Mouse (Mus musculus) hindbrain, postnatal 0 days (tissue): ENCODE results near the gene Clic1. TPM values are rescaled to one million over a fixed set of nuclear protein-coding genes. Genes with fewer than 3 reads are reported as not detected.

Experiments used
- ATAC-seq: fragments of 200-750 bp; cut with Nextera tagmentation; 2 replicates; pipeline ENCODE4 v1.8.0; 2017; ENCODE audit warnings: mild to moderate bottlenecking, moderate TSS enrichment, moderate library complexity
- DNase-seq: peaks from one replicate; pipeline ENCODE4 v3.0.0-alpha.2; 2015; ENCODE audit warnings: low spot score
- H3K27ac ChIP-seq: fragments of 300-500 bp; sonication (generic); 2 replicates; pipeline ENCODE4 v1.5.1; 2014; ENCODE audit warnings: mild to moderate bottlenecking
- H3K27me3 ChIP-seq: fragments of 300-500 bp; sonication (generic); 2 replicates; pipeline ENCODE4 v1.6.1; 2014; ENCODE audit warnings: low read length, mixed read lengths; ENCODE audit not compliant: insufficient read depth
- H3K36me3 ChIP-seq: fragments of 300-500 bp; sonication (generic); 2 replicates; pipeline ENCODE4 v1.6.1; 2014; ENCODE audit warnings: low read length, mixed read lengths; ENCODE audit not compliant: insufficient read depth
- H3K4me1 ChIP-seq: fragments of 300-500 bp; sonication (generic); 2 replicates; pipeline ENCODE4 v1.6.1; 2014; ENCODE audit warnings: antibody characterized with exemption, low read length, mixed read lengths; ENCODE audit not compliant: insufficient read depth
- H3K4me2 ChIP-seq: fragments of 300-500 bp; sonication (generic); 2 replicates; pipeline ENCODE4 v1.6.1; 2014; ENCODE audit warnings: low read depth, mild to moderate bottlenecking, low read length, moderate library complexity, mixed read lengths
- H3K4me3 ChIP-seq: fragments of 300-500 bp; sonication (generic); 2 replicates; pipeline ENCODE4 v1.5.1; 2014; ENCODE audit warnings: low read length
- H3K9ac ChIP-seq: fragments of 300-500 bp; sonication (generic); replicated peaks from 2 replicates; pipeline ENCODE4 v1.6.1; 2014; ENCODE audit warnings: mild to moderate bottlenecking, low read length, moderate library complexity, mixed read lengths
- H3K9me3 ChIP-seq: fragments of 300-500 bp; sonication (generic); 2 replicates; pipeline ENCODE4 v1.6.1; 2016; ENCODE audit warnings: low read length, mixed read lengths
- CTCF ChIP-seq: IDR thresholded peaks from 2 replicates; pipeline ENCODE4 v1.5.1; 2016; ENCODE audit warnings: antibody characterized with exemption, control low read depth, low read depth
- WGBS: fragments of 180-500 bp; shearing (Covaris S2); extraction: QIAGEN DNeasy Blood & Tissue Kit; methylation state at CpG from one replicate; pipeline ENCODE4 v1.1.7; 2014; 5-methylcytosine and 5-hydroxymethylcytosine counted together
- polyA plus RNA-seq: library from polyadenylated mRNA; unstranded; fragments of >200 nt; fragmentation: Nextera tagmentation; extraction: Ambion mirVana; gene quantifications from 2 replicates; pipeline ENCODE4 v1.2.1, GENCODE M21; 2015
- total RNA-seq: library from RNA; depleted of rRNA; stranded (reverse); fragments of >200 nt; gene quantifications from 2 replicates; pipeline ENCODE4 v1.2.3, GENCODE M21; 2014

Clic1 gene
- total and polyA plus RNA-seq, 2 experiments from 2014 or later = 59.5 to 81.9 TPM

- ATAC-seq (no peak), DNase-seq (no peak)
- no peaks in the 10 kb centered on the region for H3K9me3 ChIP-seq
- 84% methylated on average over 8 of the region's 8 CpGs for WGBS
- peaks cover 5% of the 10 kb centered on the region; the same call in 1 of the 2 replicates for H3K36me3 ChIP-seq
- no peak overlapping the region for H3K27ac ChIP-seq
- no peak overlapping the region for H3K9ac ChIP-seq
- H3K4me3 ChIP-seq = no peak overlapping the region
- peaks cover 6% of the 10 kb centered on the region for H3K4me1 ChIP-seq
- no peak for TF ChIP-seq CTCF
- H3K27me3 ChIP-seq = no peaks in the 10 kb centered on the region
- no peak overlapping the region for H3K4me2 ChIP-seq
Observed at GRCm38 (mm10) chr17:35020551-35020950, 29.2 kb upstream of the Clic1 start.

DNA sequence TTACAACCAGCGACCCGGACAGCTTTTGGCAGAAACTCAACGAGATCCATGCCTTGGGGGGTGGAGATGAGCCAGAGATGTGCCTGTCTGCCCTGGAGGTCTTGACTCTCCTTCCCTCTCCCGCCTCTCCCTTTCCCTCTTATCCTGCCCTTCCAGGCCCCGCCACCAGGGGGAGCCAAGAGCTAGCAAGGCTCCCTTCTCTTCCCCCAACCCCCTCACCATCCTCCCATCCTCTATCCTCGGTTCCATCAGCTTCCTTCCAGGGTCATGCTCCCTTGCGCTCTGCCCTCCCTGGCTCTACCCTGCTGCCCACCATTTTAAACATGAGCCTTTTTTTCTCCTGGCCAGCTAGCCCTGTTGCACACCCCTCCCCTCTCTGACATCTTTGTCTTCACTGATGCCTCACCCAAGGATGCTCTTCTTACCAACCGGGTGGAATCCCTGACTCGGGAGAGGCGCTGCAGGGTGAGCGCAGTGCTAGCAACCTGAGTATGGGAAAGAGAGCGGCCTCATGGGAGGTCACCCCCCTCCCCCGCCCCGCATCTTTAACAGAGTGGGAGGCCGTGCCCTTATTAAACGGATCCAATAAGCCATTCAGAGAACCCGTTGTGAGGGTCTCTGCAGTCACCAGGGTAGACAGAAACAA, 28.5 kb upstream of the Clic1 start:
- ATAC-seq = peak; percentile 75
- Histone ChIP-seq H3K4me1 (peaks cover 6% of the 10 kb centered on the region), H3K27me3 (no peaks in the 10 kb centered on the region), H3K9ac (no peak overlapping the region), H3K4me2 (0 out of 2 replicates have a peak overlapping the region, but pooled peaks have one; percentile 17), H3K9me3 (no peaks in the 10 kb centered on the region), H3K4me3 (no peak overlapping the region), H3K36me3 (no peaks in the 10 kb centered on the region), H3K27ac (no peak overlapping the region)
- DNase-seq = peak; percentile 81
- WGBS = 6% methylated on average over 17 of the region's 17 CpGs
- TF ChIP-seq CTCF = peak; percentile 98

DNA sequence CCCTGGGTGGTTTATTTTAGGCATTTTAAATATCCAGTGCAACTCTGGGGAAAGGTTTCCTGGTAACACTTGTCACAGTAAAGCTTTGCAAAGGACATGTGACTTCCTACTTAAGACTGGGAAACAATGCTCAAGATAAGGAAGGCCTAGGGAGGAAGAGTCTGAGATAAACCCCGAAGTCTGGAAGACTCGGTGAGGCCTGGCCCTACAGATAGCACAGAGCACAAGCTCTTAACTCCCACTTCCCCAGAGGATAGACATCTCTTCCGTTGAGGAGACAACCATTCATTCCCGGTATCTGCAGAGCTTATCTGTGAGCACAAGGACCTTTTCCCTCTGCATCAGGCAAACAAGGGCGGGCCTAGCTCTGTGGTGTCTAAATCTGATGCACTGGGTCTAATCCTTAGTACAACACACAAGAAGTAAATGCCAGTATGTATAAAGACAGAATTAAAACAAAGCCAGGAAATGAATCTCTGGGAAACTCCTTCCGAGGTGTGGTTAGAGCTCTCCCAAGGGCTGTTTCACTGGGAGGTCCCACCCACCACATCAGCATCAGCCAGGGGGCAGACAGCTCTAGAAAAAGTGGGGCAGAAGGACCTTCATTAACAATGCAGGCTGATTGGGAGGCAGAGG, 27.8 kb upstream of the Clic1 start:
- no peak for ATAC-seq

GRCm38 (mm10) chr17:35022541-35023060, 27.2 kb upstream of the Clic1 start:
- Histone ChIP-seq H3K27ac (no peak overlapping the region), H3K36me3 (no peaks in the 10 kb centered on the region), H3K9me3 (no peaks in the 10 kb centered on the region), H3K9ac (no peak overlapping the region), H3K4me3 (no peak overlapping the region), H3K4me2 (no peak overlapping the region), H3K4me1 (peaks cover 6% of the 10 kb centered on the region), H3K27me3 (no peaks in the 10 kb centered on the region)
- 95% methylated on average over 8 of the region's 8 CpGs for WGBS
- no peak for DNase-seq
- ATAC-seq = no peak
- no peak for TF ChIP-seq CTCF

More for the DNA sequence above, 27.8 kb upstream of the Clic1 start:
- DNase-seq = no peak
- Histone ChIP-seq H3K4me2 (no peak overlapping the region), H3K36me3 (no peaks in the 10 kb centered on the region), H3K9ac (no peak overlapping the region), H3K4me3 (no peak overlapping the region), H3K9me3 (no peaks in the 10 kb centered on the region), H3K27ac (no peak overlapping the region), H3K4me1 (peaks cover 6% of the 10 kb centered on the region), H3K27me3 (no peaks in the 10 kb centered on the region)
- 63% methylated on average over 6 of the region's 6 CpGs for WGBS
- no peak for TF ChIP-seq CTCF

- no peak overlapping the region for H3K27ac ChIP-seq
- DNase-seq (no peak), ATAC-seq (no peak)
- H3K4me2 ChIP-seq = no peak overlapping the region
- peaks cover 6% of the 10 kb centered on the region for H3K4me1 ChIP-seq
- WGBS = 85% methylated on average over 5 of the region's 5 CpGs
- TF ChIP-seq CTCF = no peak
- no peak overlapping the region for H3K9ac ChIP-seq
- H3K36me3 ChIP-seq = no peaks in the 10 kb centered on the region
- no peaks in the 10 kb centered on the region for H3K27me3 ChIP-seq
- no peaks in the 10 kb centered on the region for H3K9me3 ChIP-seq
- H3K4me3 ChIP-seq = no peak overlapping the region
Observed at GRCm38 (mm10) chr17:35023221-35023620, 26.5 kb upstream of the Clic1 start.

DNA sequence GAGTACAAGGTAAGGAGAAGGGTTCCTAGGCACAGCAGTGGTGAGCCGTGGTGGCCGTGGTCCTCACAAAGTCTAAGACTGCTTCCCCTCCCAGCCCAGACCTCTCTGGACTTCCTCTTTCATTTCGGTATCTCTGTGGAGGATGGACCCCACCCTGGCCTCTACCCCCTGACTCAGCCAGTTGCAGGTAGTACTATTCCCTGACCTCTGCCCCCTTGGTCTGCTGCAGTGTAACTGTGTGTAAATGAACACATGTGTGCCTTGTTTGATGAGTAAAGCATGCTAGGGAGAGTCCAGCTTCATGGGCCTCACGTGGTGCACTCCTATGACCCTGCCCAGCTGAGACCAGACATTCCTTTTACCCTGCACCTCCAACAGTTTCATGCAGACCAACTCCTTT, 26.0 kb upstream of the Clic1 start:
- H3K4me3 ChIP-seq = no peak overlapping the region
- peaks cover 6% of the 10 kb centered on the region for H3K4me1 ChIP-seq
- H3K9ac ChIP-seq = no peak overlapping the region
- H3K36me3 ChIP-seq = no peaks in the 10 kb centered on the region
- no peaks in the 10 kb centered on the region for H3K27me3 ChIP-seq
- ATAC-seq = no peak
- H3K27ac ChIP-seq = no peak overlapping the region
- TF ChIP-seq CTCF = no peak
- H3K4me2 ChIP-seq = no peak overlapping the region
- DNase-seq = no peak
- 72% methylated on average over 4 of the region's 4 CpGs for WGBS
- no peaks in the 10 kb centered on the region for H3K9me3 ChIP-seq

- no peak for DNase-seq
Observed at GRCm38 (mm10) chr17:35024261-35024660, 25.5 kb upstream of the Clic1 start.

More at GRCm38 (mm10) chr17:35024261-35024660, 25.5 kb upstream of the Clic1 start:
- Histone ChIP-seq H3K4me2 (no peak overlapping the region), H3K9me3 (no peaks in the 10 kb centered on the region), H3K4me3 (no peak overlapping the region), H3K9ac (no peak overlapping the region), H3K4me1 (peaks cover 6% of the 10 kb centered on the region), H3K36me3 (no peaks in the 10 kb centered on the region), H3K27ac (no peak overlapping the region), H3K27me3 (no peaks in the 10 kb centered on the region)
- 69% methylated on average over 13 of the region's 13 CpGs for WGBS
- ATAC-seq = no peak
- no peak for TF ChIP-seq CTCF
